Mouse (Mus musculus): Measurements from ENCODE around the gene Zfp956.
"Not testable (repeated sequence)": the region's sequence is repeated elsewhere in the genome, so short reads cannot be mapped to it uniquely, and the experiment has no call there.

The Zfp956 gene

GRCm38 (mm10) chr6:47968166-47968565 lies 15.0 kb downstream of the Zfp956 start:
- not testable (repeated sequence) for DNase-seq (ENCODE audit: low read depth in 1 of 2, low spot score in 2 of 2)

GRCm38 (mm10) chr6:47974599-47974998 lies 21.4 kb downstream of the Zfp956 start:
- no peak for DNase-seq (ENCODE audit: low read depth in 1 of 2, low spot score in 2 of 2)

GRCm38 (mm10) chr6:47978897-47979368 lies 25.7 kb downstream of the Zfp956 start:
- peak; percentile 61 to 70 for DNase-seq (ENCODE audit: low read depth in 1 of 2, low spot score in 2 of 2)

GRCm38 (mm10) chr6:47983936-47984335 lies 30.7 kb downstream of the Zfp956 start:
- DNase-seq (ENCODE audit: low read depth in 1 of 2, low spot score in 2 of 2) = no peak

GRCm38 (mm10) chr6:47995661-47996060 lies 42.5 kb downstream of the Zfp956 start:
- no peak for DNase-seq (ENCODE audit: low read depth in 1 of 2, low spot score in 2 of 2)

- DNase-seq (ENCODE audit: low read depth in 1 of 2, low spot score in 2 of 2) = no peak
Observed at GRCm38 (mm10) chr6:48010727-48011126, 57.5 kb downstream of the Zfp956 start.

Data from monocyte, adult 2 months (primary cell).